Mouse (Mus musculus) myocyte (in vitro differentiated cells): Measurements from ENCODE around the gene Pard3.

Source experiments
- CEBPB ChIP-seq: IDR thresholded peaks from 2 replicates; pipeline ENCODE4 v1.6.1; 2011; ENCODE audit warnings: mild to moderate bottlenecking, moderate library complexity; ENCODE audit not compliant: poor library complexity, insufficient read depth, severe bottlenecking
- E2F4 ChIP-seq: IDR thresholded peaks from one replicate; pipeline ENCODE4 v1.6.1; 2011; ENCODE audit warnings: mild to moderate bottlenecking, control low read depth, moderate library complexity; ENCODE audit not compliant: insufficient read depth
- MAX ChIP-seq: IDR thresholded peaks from one replicate; pipeline ENCODE4 v1.6.1; 2011; ENCODE audit warnings: low read depth, mild to moderate bottlenecking, control low read depth
- MYOD1 ChIP-seq, 3 experiments: IDR thresholded peaks; one replicate each; pipeline ENCODE4 v1.6.1; 2011; ENCODE audit warnings: control low read depth in 2 of 3, low read depth in 2 of 3, mild to moderate bottlenecking in 2 of 3, moderate library complexity in 1 of 3; ENCODE audit not compliant: insufficient read length in 2 of 3, control insufficient read depth in 1 of 3
- MYOG ChIP-seq, 3 experiments: IDR thresholded peaks; one replicate each; pipeline ENCODE4 v1.6.1; 2011; ENCODE audit warnings: control low read depth in 2 of 3, low read depth in 2 of 3, mild to moderate bottlenecking in 2 of 3; ENCODE audit not compliant: insufficient read length in 2 of 3, control insufficient read depth in 1 of 3, insufficient read depth in 1 of 3
- POLR2A ChIP-seq: IDR thresholded peaks from one replicate; pipeline ENCODE4 v1.6.1; 2011; ENCODE audit warnings: low read depth, mild to moderate bottlenecking, control low read depth, moderate library complexity; ENCODE audit not compliant: insufficient read length
- POLR2AphosphoS2 ChIP-seq: IDR thresholded peaks from one replicate; pipeline ENCODE4 v1.6.1; 2011; ENCODE audit warnings: low read depth, control low read depth; ENCODE audit not compliant: insufficient read length
- REST ChIP-seq: IDR thresholded peaks from one replicate; pipeline ENCODE4 v1.6.1; 2011; ENCODE audit warnings: mild to moderate bottlenecking, control low read depth, moderate library complexity; ENCODE audit not compliant: insufficient read depth, insufficient read length
- SRF ChIP-seq: IDR thresholded peaks from one replicate; pipeline ENCODE4 v1.6.1; 2011; ENCODE audit warnings: low read depth; ENCODE audit not compliant: control insufficient read depth, insufficient read length
- TCF12 ChIP-seq: IDR thresholded peaks from one replicate; pipeline ENCODE4 v1.6.1; 2011; ENCODE audit warnings: mild to moderate bottlenecking, control low read depth; ENCODE audit not compliant: poor library complexity, insufficient read depth, severe bottlenecking
- USF1 ChIP-seq: IDR thresholded peaks from one replicate; pipeline ENCODE4 v1.6.1; 2011; ENCODE audit warnings: low read depth, mild to moderate bottlenecking, control low read depth, moderate library complexity

GRCm38 (mm10) chr8:127450954-127451668 is 387.4 kb downstream of the Pard3 start:
- no peak for TF ChIP-seq POLR2A
- no peak for TF ChIP-seq USF1
- no peak for TF ChIP-seq MYOD1 (IDR thresholded peaks at IDR 0.05; ENCODE audit: control insufficient read depth in 1 of 3, insufficient read length in 2 of 3, low read depth in 2 of 3)
- TF ChIP-seq MAX, result no peak
- no peak for TF ChIP-seq TCF12
- TF ChIP-seq MYOG (IDR thresholded peaks at IDR 0.05; ENCODE audit: control insufficient read depth in 1 of 3, insufficient read depth in 1 of 3, insufficient read length in 2 of 3, low read depth in 2 of 3), result no peak
- TF ChIP-seq POLR2AphosphoS2, result no peak
- no peak for TF ChIP-seq E2F4
- TF ChIP-seq REST, result no peak
- no peak for TF ChIP-seq CEBPB
- no peak for TF ChIP-seq SRF
